Mouse (Mus musculus) embryonic facial prominence, embryonic 14.5 days (tissue): Measurements from ENCODE around the gene Borcs7. TPM values are rescaled to one million over a fixed set of nuclear protein-coding genes. Genes with fewer than 3 reads are reported as not detected.
"Not testable (repeated sequence)": the region's sequence is repeated elsewhere in the genome, so short reads cannot be mapped to it uniquely, and the experiment has no call there.

Source experiments
- ATAC-seq: fragments of 200-750 bp; cut with Nextera tagmentation; 2 replicates; pipeline ENCODE4 v1.8.0; 2017; ENCODE audit warnings: low read depth, moderate number of reproducible peaks, moderate TSS enrichment
- DNase-seq: peaks from one replicate; pipeline ENCODE4 v3.0.0-alpha.2; 2015; ENCODE audit warnings: low spot score
- H3K27ac ChIP-seq: fragments of 300-500 bp; sonication (generic); replicated peaks from 2 replicates; pipeline ENCODE4 v1.5.1; 2014; ENCODE audit warnings: low read depth, mild to moderate bottlenecking, low read length, moderate library complexity
- H3K27me3 ChIP-seq: fragments of 300-500 bp; sonication (generic); replicated peaks from 2 replicates; pipeline ENCODE4 v1.6.1; 2014; ENCODE audit warnings: low read length; ENCODE audit not compliant: control insufficient read depth, insufficient read depth
- H3K36me3 ChIP-seq: fragments of 300-500 bp; sonication (generic); 2 replicates; pipeline ENCODE4 v1.6.1; 2014; ENCODE audit warnings: low read length, mixed read lengths; ENCODE audit not compliant: control insufficient read depth, insufficient read depth
- H3K4me1 ChIP-seq: fragments of 300-500 bp; sonication (generic); 2 replicates; pipeline ENCODE4 v1.6.1; 2014; ENCODE audit warnings: antibody characterized with exemption, low read length; ENCODE audit not compliant: control insufficient read depth, insufficient read depth
- H3K4me2 ChIP-seq: fragments of 300-500 bp; sonication (generic); 2 replicates; pipeline ENCODE4 v1.6.1; 2014; ENCODE audit warnings: low read depth, mild to moderate bottlenecking, low read length, moderate library complexity, mixed read lengths
- H3K4me3 ChIP-seq: fragments of 300-500 bp; sonication (generic); 2 replicates; pipeline ENCODE4 v1.5.1; 2014; ENCODE audit warnings: low read depth, mild to moderate bottlenecking, low read length
- H3K9ac ChIP-seq: fragments of 300-500 bp; sonication (generic); 2 replicates; pipeline ENCODE4 v1.6.1; 2014; ENCODE audit warnings: low read depth, mild to moderate bottlenecking, low read length, moderate library complexity, mixed read lengths
- H3K9me3 ChIP-seq: fragments of 300-500 bp; sonication (generic); 2 replicates; pipeline ENCODE4 v1.6.1; 2016; ENCODE audit warnings: low read length; ENCODE audit not compliant: control insufficient read depth
- WGBS: fragments of 180-500 bp; shearing (Covaris S2); extraction: QIAGEN DNeasy Blood & Tissue Kit; methylation state at CpG from one replicate; pipeline ENCODE4 v1.1.7; 2014; 5-methylcytosine and 5-hydroxymethylcytosine counted together
- polyA plus RNA-seq: library from polyadenylated mRNA; unstranded; fragments of >200 nt; fragmentation: Nextera tagmentation; extraction: Ambion mirVana; gene quantifications from 2 replicates; pipeline ENCODE4 v1.2.1, GENCODE M21; 2014

Gene Borcs7
- polyA plus RNA-seq, 1 experiment from 2014 or later, result 14.3 TPM

DNA sequence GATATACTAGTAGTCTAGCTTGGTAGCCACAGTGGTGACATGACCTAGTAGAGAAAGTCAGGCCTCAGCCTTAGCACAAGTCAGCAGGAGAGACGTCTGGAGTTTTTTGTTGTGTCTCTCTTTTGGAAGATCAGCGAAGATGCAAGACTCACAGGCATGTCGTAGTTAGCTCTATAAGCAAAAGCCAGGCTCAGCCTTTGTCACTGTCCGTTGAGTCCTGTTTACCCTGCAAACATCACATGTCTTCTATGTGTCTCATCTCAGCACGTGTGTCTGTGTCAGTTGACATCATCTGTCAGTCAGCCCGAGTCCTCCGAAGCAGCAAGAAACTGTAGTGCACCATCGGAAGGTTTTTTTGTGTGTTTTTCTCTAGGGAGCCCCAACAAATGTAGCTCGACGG, 41.6 kb downstream of the Borcs7 start:
- H3K4me3 ChIP-seq, result no peak overlapping the region
- WGBS, result 90% methylated on average over 10 of the region's 10 CpGs
- DNase-seq, result no peak
- peaks cover 2% of the 10 kb centered on the region; the same call in 1 of the 2 replicates for H3K36me3 ChIP-seq
- no peaks in the 10 kb centered on the region for H3K9me3 ChIP-seq
- no peaks in the 10 kb centered on the region for H3K4me1 ChIP-seq
- no peak for ATAC-seq
- H3K9ac ChIP-seq, result no peak overlapping the region
- no peak overlapping the region for H3K4me2 ChIP-seq
- H3K27me3 ChIP-seq, result no peaks in the 10 kb centered on the region
- H3K27ac ChIP-seq, result no peak overlapping the region

DNA sequence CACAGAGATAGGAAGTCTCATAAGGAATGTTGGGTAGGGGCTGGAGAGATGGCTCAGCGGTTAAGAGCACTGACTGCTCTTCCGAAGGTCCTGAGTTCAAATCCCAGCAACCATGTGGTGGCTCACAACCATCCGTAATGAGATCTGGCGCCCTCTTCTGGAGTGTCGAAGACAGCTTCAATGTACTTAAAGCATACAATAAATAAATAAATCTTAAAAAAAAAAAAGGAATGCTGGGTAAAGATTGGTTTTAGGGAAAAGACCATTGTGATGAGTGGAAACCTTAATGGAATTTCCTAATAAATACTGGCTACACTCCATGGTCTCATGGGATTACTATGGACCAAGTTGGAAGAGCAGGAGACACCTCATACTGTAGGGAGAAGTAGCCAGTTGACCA, 43.0 kb downstream of the Borcs7 start:
- H3K4me2 ChIP-seq, H3K27me3 ChIP-seq, H3K27ac ChIP-seq, H3K9ac ChIP-seq, H3K4me3 ChIP-seq, ATAC-seq, DNase-seq, H3K9me3 ChIP-seq, H3K36me3 ChIP-seq, H3K4me1 ChIP-seq: not testable (repeated sequence)
- WGBS, result 91% methylated on average over 5 of the region's 5 CpGs

DNA sequence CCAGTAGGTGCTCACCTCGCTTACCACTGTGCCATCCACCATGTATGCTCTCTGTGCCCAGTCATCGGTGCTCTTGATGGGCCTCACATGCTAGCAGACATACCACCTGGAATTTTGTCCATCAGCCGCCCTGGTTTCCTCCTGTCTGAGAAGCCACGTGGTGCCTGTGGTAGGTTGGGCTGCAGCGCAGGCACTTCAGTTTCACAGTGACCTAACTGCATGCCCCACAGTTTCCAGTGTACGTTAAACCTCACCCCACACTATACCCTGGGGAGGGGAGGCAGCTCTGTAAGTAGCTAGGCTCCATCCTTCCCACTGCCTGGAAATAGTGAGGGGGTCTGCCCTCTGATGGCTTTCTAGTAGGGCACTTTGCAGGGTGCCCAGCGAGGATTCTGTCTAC, 43.9 kb downstream of the Borcs7 start:
- H3K4me3 ChIP-seq, result no peak overlapping the region
- H3K9ac ChIP-seq, result no peak overlapping the region
- no peaks in the 10 kb centered on the region for H3K9me3 ChIP-seq
- H3K27ac ChIP-seq, result no peak overlapping the region
- ATAC-seq, result no peak
- 83% methylated on average over 7 of the region's 7 CpGs for WGBS
- no peaks in the 10 kb centered on the region for H3K4me1 ChIP-seq
- no peaks in the 10 kb centered on the region for H3K36me3 ChIP-seq
- DNase-seq, result no peak
- no peaks in the 10 kb centered on the region for H3K27me3 ChIP-seq
- no peak overlapping the region for H3K4me2 ChIP-seq

DNA sequence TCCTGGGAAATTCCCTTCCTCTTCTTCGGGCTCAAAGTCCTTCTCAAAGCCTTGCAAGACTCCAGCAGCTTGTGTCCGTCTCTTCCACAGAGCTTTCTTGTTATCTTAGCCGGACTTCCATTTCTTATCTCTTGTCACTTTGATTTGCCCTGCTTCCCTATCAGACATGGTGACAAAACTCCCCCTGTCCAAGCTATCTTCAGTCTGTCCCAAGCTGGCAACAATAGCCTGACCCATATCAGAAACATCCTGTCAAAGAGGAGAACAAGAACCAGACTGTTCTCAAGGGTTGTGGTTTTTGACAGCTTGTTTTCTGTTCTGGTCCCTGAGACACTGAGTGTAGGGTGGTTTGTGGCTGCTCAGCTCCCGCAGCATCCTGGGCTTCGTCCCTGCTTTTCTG, 45.5 kb downstream of the Borcs7 start:
- DNase-seq (no peak), ATAC-seq (no peak)
- Histone ChIP-seq H3K4me2 (no peak overlapping the region), H3K36me3 (no peaks in the 10 kb centered on the region), H3K4me1 (no peaks in the 10 kb centered on the region), H3K27ac (no peak overlapping the region), H3K27me3 (no peaks in the 10 kb centered on the region), H3K9ac (no peak overlapping the region), H3K9me3 (no peaks in the 10 kb centered on the region), H3K4me3 (no peak overlapping the region)
- 53% methylated on average over 5 of the region's 5 CpGs for WGBS

DNA sequence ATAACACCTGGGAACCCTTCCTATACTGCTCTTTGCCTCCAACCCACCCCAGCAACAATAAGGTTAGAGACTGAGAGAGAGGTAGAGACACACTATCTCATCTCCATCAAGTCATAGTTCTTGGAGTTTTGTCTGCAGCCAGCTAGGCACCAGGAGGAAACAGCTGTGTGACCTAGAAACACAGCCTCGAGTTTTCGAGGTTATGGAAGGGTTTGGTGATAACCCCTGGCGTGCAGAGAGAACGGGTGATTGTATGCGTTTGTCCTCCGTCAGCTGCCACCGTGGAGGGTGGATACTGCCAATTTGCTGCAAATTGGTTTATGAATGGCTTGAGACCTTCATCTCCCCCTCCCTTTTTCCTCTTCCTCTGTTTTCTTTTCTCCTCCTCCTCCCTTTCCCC, 47.4 kb downstream of the Borcs7 start:
- Histone ChIP-seq H3K36me3 (no peaks in the 10 kb centered on the region), H3K9me3 (no peaks in the 10 kb centered on the region), H3K9ac (no peak overlapping the region), H3K27ac (no peak overlapping the region), H3K27me3 (no peaks in the 10 kb centered on the region), H3K4me3 (no peak overlapping the region), H3K4me2 (no peak overlapping the region), H3K4me1 (no peaks in the 10 kb centered on the region)
- 79% methylated on average over 7 of the region's 7 CpGs for WGBS
- ATAC-seq, result no peak
- DNase-seq, result no peak

DNA sequence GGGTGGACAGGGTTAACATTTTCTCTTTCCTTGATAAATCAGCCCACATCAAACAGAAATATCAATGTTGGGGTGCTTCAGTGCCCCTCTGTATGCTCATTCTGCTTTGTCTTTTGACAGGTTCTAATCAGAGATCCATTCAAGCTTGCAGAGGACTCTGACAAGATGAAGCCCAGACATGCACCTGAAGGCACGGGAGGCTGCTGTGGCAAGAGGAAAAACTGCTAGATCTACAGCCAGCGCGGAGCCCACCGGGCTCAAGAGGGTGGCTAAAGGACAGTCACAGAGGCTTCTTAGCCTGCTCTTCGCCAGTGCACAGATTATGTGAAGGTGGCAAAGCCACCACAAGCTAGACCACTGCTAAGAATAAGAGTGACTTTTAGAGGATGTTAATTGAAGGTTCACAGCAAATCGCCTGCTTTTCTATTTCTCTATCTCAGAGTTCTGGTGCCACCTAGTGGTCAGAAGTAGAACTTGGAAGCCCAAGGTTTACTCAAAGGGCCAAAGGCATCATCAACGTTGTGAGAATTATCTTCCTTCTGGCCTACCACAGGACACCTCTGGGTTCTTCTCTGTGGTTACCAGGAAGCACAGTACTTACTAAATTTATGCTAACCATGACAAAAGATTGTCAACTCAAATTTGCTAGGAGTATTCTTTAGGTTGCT, 50.8 kb downstream of the Borcs7 start:
- Histone ChIP-seq H3K9me3 (no peaks in the 10 kb centered on the region), H3K27ac (no peak overlapping the region), H3K4me1 (no peaks in the 10 kb centered on the region), H3K4me2 (no peak overlapping the region), H3K36me3 (no peaks in the 10 kb centered on the region), H3K27me3 (no peaks in the 10 kb centered on the region), H3K4me3 (no peak overlapping the region), H3K9ac (no peak overlapping the region)
- DNase-seq (peak; percentile 77), ATAC-seq (no peak)
- WGBS, result 55% methylated on average over 7 of the region's 7 CpGs

DNA sequence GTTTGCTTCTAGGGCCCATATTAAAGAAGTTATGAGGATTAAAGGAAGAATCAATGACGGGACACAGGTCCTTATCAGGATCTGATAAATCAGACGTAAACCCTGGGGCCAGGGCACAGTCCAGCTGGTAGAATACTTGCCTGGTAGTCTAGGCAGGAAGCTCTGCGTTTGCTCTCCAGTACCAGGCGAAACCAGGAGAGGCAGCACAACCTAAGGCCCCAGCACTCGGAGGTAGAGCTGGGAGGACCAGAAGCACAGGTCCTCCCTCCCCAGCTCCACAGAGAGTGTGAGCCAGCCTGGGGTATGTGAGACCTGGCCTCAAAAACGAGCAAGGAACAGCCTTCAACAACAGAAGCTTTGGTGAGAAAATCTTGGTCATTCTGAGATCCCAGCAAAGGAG, 51.9 kb downstream of the Borcs7 start:
- no peak overlapping the region for H3K9ac ChIP-seq
- ATAC-seq (no peak), DNase-seq (no peak)
- H3K4me2 ChIP-seq, result no peak overlapping the region
- no peaks in the 10 kb centered on the region for H3K9me3 ChIP-seq
- WGBS, result 48% methylated on average over 6 of the region's 6 CpGs
- no peak overlapping the region for H3K27ac ChIP-seq
- H3K36me3 ChIP-seq, result no peaks in the 10 kb centered on the region
- no peaks in the 10 kb centered on the region for H3K27me3 ChIP-seq
- no peaks in the 10 kb centered on the region for H3K4me1 ChIP-seq
- no peak overlapping the region for H3K4me3 ChIP-seq

DNA sequence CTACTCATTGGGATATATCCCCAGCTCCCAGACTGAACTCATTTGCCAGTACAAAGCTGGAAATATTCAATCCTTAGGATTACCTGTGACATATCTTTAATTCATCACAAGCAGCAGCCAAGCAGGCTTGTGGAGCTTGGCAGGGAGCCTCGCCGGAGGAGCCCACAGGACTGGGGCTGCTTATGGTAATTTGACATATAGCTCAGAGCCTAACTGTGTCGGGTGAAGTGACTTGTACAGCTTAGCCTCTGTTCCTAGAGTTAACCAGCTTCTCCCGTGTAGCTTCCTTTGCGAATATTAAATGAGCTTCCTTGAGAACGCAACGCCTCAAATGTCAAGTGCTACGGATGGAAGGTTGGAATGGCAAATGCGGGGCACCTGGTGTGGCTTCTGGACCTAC, 55.0 kb downstream of the Borcs7 start:
- no peak overlapping the region for H3K9ac ChIP-seq
- no peak overlapping the region for H3K4me3 ChIP-seq
- H3K9me3 ChIP-seq, result no peaks in the 10 kb centered on the region
- H3K4me1 ChIP-seq, result no peaks in the 10 kb centered on the region
- no peaks in the 10 kb centered on the region for H3K27me3 ChIP-seq
- ATAC-seq, result no peak
- H3K27ac ChIP-seq, result no peak overlapping the region
- WGBS, result 68% methylated on average over 9 of the region's 9 CpGs
- DNase-seq, result peak; percentile 14
- no peak overlapping the region for H3K4me2 ChIP-seq
- H3K36me3 ChIP-seq, result no peaks in the 10 kb centered on the region

DNA sequence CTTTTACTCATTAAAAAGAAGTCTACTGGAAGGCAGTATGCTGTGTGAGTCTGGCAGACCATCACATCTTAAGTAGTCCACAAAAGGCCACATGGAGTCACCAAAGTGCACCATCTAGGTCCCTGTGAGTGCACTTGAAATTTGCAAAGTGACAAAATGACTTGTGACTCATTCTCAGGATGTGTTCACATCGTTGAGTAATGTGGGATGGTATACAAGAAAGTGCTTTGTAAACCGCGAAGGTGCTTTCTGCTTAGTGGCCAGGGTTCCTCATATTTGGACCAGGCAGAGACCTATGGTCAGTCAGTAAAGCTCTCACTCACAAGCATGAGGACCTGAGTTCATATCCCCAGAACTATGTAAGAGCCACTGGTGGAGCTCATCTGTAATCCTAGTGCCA, 58.1 kb downstream of the Borcs7 start:
- H3K27ac ChIP-seq, result no peak overlapping the region
- no peaks in the 10 kb centered on the region for H3K4me1 ChIP-seq
- no peaks in the 10 kb centered on the region for H3K36me3 ChIP-seq
- no peak for ATAC-seq
- H3K27me3 ChIP-seq, result no peaks in the 10 kb centered on the region
- H3K4me2 ChIP-seq, result no peak overlapping the region
- 82% methylated on average over 3 of the region's 3 CpGs for WGBS
- H3K4me3 ChIP-seq, result no peak overlapping the region
- H3K9me3 ChIP-seq, result no peaks in the 10 kb centered on the region
- DNase-seq, result no peak
- H3K9ac ChIP-seq, result no peak overlapping the region
